Mouse (Mus musculus) olfactory bulb, adult 2 months (tissue): ENCODE data around the gene Ptp4a2.

Source experiments
- CTCF ChIP-seq: fragments of 200-500 bp; IDR thresholded peaks from 2 replicates; pipeline ENCODE4 v1.5.1; 2012; ENCODE audit warnings: low read depth, mild to moderate bottlenecking, low read length, moderate library complexity; ENCODE audit not compliant: insufficient read depth
- POLR2A ChIP-seq: fragments of 200-500 bp; IDR thresholded peaks from 2 replicates; pipeline ENCODE4 v1.6.1; 2012; ENCODE audit warnings: mild to moderate bottlenecking, low read depth, low read length, moderate library complexity; ENCODE audit not compliant: insufficient read depth

DNA sequence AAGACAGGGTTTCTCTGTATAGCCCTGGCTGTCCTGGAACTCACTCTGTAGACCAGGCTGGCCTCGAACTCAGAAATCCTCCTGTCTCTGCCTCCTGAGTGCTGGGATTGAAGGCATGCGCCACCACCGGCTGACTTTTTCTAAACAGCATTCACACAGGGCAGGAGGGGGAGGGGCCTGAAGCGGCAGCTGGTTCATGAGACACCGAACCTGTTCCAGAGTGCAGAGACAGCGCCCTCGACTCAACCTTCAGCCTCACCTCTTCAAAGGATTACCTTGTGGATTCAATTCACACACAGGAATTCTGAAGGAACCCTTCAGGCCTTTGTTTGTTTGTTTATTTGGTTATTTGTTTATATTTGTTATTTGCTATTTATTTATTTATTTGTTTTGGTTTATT, 79.1 kb downstream of the Ptp4a2 start:
- TF ChIP-seq CTCF = no peak
- TF ChIP-seq POLR2A = no peak
